Mouse (Mus musculus) embryo, embryonic 10.5 days (tissue): ENCODE measurements around the gene Ier5.

Experiments
- DNase-seq: peaks from one replicate; pipeline ENCODE4 v3.0.0-alpha.2; 2015; ENCODE audit warnings: low spot score

Gene Ier5

GRCm38 (mm10) chr1:155053296-155053695 is 46.1 kb downstream of the Ier5 start:
- no peak for DNase-seq

- DNase-seq, result no peak
Measured at GRCm38 (mm10) chr1:155052761-155053166, 46.7 kb downstream of the Ier5 start.

- no peak for DNase-seq
Measured at GRCm38 (mm10) chr1:155052131-155052760, 47.2 kb downstream of the Ier5 start.

GRCm38 (mm10) chr1:155051701-155052127 is 47.7 kb downstream of the Ier5 start:
- no peak for DNase-seq

GRCm38 (mm10) chr1:155050897-155051592 is 48.4 kb downstream of the Ier5 start:
- no peak for DNase-seq

GRCm38 (mm10) chr1:155050174-155050573 is 49.3 kb downstream of the Ier5 start:
- DNase-seq, result peak; percentile 78

GRCm38 (mm10) chr1:155048947-155049346 is 50.5 kb downstream of the Ier5 start:
- peak; percentile 95 for DNase-seq
